Mouse (Mus musculus): ENCODE measurements around the gene Cit. TPM values are rescaled to one million over a fixed set of nuclear protein-coding genes. Genes with fewer than 3 reads are reported as not detected.

Cit gene
- polyA plus RNA-seq, 1 experiment from 2014 or later, result 29.3 TPM

DNA sequence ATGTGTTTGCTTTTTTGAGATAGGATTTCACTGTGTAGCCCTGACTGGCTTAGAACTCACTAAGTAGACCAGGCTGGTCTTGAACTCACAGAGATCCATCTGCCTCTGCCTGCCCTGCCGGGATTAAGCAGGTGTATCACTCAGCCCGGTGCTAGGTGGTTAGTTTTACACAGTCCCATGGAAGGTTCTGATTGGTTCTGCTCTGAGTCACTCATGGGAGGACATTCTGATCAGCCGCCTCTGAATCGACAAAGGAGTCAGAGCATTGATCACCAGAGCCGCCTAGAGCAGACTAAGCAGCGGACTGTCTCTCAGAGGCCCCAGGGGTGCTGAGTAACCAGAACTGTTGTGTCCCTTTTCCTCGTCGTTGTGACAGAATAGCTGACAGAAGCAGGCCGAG is 8.6 kb downstream of the Cit start:
- Histone ChIP-seq H3K4me3 (replicated peaks) (no peak overlapping the region), H3K27ac (no peak overlapping the region), H3K36me3 (peaks cover 7% of the 10 kb centered on the region; the same call in 1 of the 2 replicates), H3K9me3 (no peaks in the 10 kb centered on the region), H3K4me1 (no peaks in the 10 kb centered on the region), H3K27me3 (replicated peaks) (no peaks in the 10 kb centered on the region), H3K9ac (no peak overlapping the region), H3K4me2 (no peak overlapping the region)
- WGBS, result 90% methylated on average over 9 of the region's 9 CpGs
- ATAC-seq (ENCODE audit: insufficient read depth, low FRiP score, low read depth), result no peak

GRCm38 (mm10) chr5:115854370-115854769 is 9.3 kb downstream of the Cit start:
- H3K9me3 ChIP-seq, result no peaks in the 10 kb centered on the region
- H3K27ac ChIP-seq, result no peak overlapping the region
- no peak for ATAC-seq (ENCODE audit: insufficient read depth, low FRiP score, low read depth)
- peaks cover 3% of the 10 kb centered on the region; the same call in 1 of the 2 replicates for H3K36me3 ChIP-seq
- no peak overlapping the region for H3K9ac ChIP-seq
- 79% methylated on average over 12 of the region's 12 CpGs for WGBS
- H3K4me2 ChIP-seq, result no peak overlapping the region
- no peaks in the 10 kb centered on the region for H3K4me1 ChIP-seq
- no peak overlapping the region for H3K4me3 ChIP-seq (replicated peaks)
- H3K27me3 ChIP-seq (replicated peaks), result no peaks in the 10 kb centered on the region

GRCm38 (mm10) chr5:115858652-115859051 is 13.6 kb downstream of the Cit start:
- no peak for ATAC-seq (ENCODE audit: insufficient read depth, low FRiP score, low read depth)
- H3K9me3 ChIP-seq, result no peaks in the 10 kb centered on the region
- no peaks in the 10 kb centered on the region for H3K36me3 ChIP-seq
- no peaks in the 10 kb centered on the region for H3K27me3 ChIP-seq (replicated peaks)
- no peak overlapping the region for H3K27ac ChIP-seq
- no peak overlapping the region for H3K9ac ChIP-seq
- no peaks in the 10 kb centered on the region for H3K4me1 ChIP-seq
- 56% methylated on average over 6 of the region's 6 CpGs for WGBS
- no peak overlapping the region for H3K4me2 ChIP-seq
- H3K4me3 ChIP-seq (replicated peaks), result no peak overlapping the region

DNA sequence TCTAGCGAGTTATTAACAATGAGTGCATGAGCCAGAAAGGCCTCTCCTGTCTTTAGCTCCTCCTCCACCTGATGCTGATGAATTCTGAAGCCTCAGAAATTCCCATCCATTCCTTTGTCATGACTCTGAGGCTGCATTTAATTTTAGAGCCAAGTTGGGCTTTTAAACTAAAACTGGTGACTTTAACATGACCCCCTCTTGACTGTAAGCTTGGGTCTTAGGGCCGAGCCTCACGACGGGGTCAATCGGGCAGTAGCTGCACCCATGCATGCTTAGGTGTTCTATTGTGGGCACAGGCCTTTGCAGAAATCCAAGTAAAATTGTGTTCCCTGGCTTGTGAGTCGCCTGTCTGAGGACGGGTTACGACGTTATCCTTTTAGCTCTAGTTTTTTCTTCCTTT is 14.4 kb downstream of the Cit start:
- no peaks in the 10 kb centered on the region for H3K36me3 ChIP-seq
- 80% methylated on average over 9 of the region's 9 CpGs for whole genome bisulfite sequencing
- H3K27ac ChIP-seq, result no peak overlapping the region
- H3K4me1 ChIP-seq, result no peaks in the 10 kb centered on the region
- H3K9ac ChIP-seq, result no peak overlapping the region
- H3K4me2 ChIP-seq, result no peak overlapping the region
- ATAC-seq (ENCODE audit: insufficient read depth, low FRiP score, low read depth), result no peak
- H3K27me3 ChIP-seq (replicated peaks), result no peaks in the 10 kb centered on the region
- no peak overlapping the region for H3K4me3 ChIP-seq (replicated peaks)
- no peaks in the 10 kb centered on the region for H3K9me3 ChIP-seq

GRCm38 (mm10) chr5:115861991-115862390 is 16.9 kb downstream of the Cit start:
- Histone ChIP-seq H3K27me3 (replicated peaks) (no peaks in the 10 kb centered on the region), H3K27ac (no peak overlapping the region), H3K9ac (no peak overlapping the region), H3K9me3 (no peaks in the 10 kb centered on the region), H3K4me1 (no peaks in the 10 kb centered on the region), H3K4me3 (replicated peaks) (no peak overlapping the region), H3K4me2 (no peak overlapping the region), H3K36me3 (no peaks in the 10 kb centered on the region)
- no peak for ATAC-seq (ENCODE audit: insufficient read depth, low FRiP score, low read depth)
- 79% methylated on average over 10 of the region's 10 CpGs for whole genome bisulfite sequencing

DNA sequence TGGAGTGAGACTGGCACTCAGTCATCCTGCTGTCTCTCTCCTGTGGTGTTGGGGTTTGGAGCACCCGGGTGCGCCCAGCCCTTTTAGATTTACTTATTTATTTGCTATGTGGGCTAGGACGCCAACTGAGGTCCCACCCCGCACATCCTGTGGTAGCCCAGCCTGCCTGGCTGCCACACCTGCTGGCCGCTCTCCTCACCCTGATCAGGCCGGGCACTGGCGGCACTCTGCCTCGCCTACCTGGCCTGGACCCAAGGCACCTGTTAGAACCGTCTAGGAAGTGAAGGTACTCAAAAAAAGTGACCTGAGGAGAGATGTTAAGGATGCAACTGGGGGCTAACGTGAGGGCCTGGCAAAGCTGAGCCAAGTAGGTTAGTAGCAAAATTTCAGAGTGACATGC is 17.4 kb downstream of the Cit start:
- Histone ChIP-seq H3K4me3 (replicated peaks) (no peak overlapping the region), H3K9me3 (no peaks in the 10 kb centered on the region), H3K27ac (no peak overlapping the region), H3K9ac (no peak overlapping the region), H3K4me1 (no peaks in the 10 kb centered on the region), H3K27me3 (replicated peaks) (no peaks in the 10 kb centered on the region), H3K36me3 (no peaks in the 10 kb centered on the region), H3K4me2 (no peak overlapping the region)
- 89% methylated on average over 10 of the region's 10 CpGs for WGBS
- no peak for ATAC-seq (ENCODE audit: insufficient read depth, low FRiP score, low read depth)

DNA sequence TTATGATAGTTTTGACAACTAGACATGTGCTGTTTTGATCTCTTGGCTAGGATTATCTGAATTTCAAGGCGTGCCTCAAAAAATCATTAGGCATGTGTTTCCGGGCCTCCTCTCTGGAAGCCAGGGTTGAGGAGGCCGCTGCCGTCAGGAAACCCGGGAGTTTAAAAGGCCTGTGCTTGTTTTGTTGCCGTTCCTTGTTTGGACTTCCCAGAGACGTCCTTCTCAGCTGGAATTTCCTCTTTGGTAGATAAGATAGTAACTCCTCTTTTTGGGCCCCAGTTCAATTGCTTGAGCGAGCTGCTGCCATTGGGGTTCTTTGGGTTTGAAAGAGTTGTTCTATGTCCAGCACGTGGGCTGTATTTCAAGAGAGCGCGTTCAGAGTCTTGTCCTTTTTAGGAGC is 21.2 kb downstream of the Cit start:
- no peak overlapping the region for H3K4me3 ChIP-seq (replicated peaks)
- no peaks in the 10 kb centered on the region for H3K27me3 ChIP-seq (replicated peaks)
- WGBS, result 66% methylated on average over 11 of the region's 11 CpGs
- H3K36me3 ChIP-seq, result no peaks in the 10 kb centered on the region
- no peaks in the 10 kb centered on the region for H3K9me3 ChIP-seq
- H3K9ac ChIP-seq, result no peak overlapping the region
- ATAC-seq (ENCODE audit: insufficient read depth, low FRiP score, low read depth), result no peak
- no peaks in the 10 kb centered on the region for H3K4me1 ChIP-seq
- H3K27ac ChIP-seq, result no peak overlapping the region
- no peak overlapping the region for H3K4me2 ChIP-seq

- 92% methylated on average over 12 of the region's 12 CpGs for WGBS
- Histone ChIP-seq H3K4me1 (no peaks in the 10 kb centered on the region), H3K27ac (no peak overlapping the region), H3K27me3 (replicated peaks) (no peaks in the 10 kb centered on the region), H3K4me3 (replicated peaks) (no peak overlapping the region), H3K36me3 (no peaks in the 10 kb centered on the region), H3K4me2 (no peak overlapping the region), H3K9ac (no peak overlapping the region), H3K9me3 (no peaks in the 10 kb centered on the region)
- no peak for ATAC-seq (ENCODE audit: insufficient read depth, low FRiP score, low read depth)
These were observed 23.5 kb downstream of the Cit start for GRCm38 (mm10) chr5:115868540-115868939.

DNA sequence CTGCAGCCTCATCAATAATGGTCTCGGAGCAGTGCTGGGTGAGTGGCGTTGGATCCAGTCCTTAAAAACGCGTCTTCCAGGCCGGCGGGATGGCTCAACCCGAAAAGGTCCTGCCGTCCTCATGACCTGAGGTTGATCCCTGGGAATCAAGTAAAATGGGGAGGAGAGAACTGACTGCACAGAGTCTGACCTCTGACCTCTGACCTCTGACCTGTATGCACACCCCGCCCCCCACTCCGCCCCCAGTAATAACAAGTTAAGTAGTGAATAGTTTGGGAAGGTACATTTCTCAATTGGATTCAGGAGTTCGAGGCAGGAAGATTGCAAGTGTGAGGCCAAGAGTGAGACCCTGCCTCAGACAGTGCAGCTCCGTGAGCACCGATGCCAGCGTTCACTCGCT is 24.1 kb downstream of the Cit start:
- no peaks in the 10 kb centered on the region for H3K27me3 ChIP-seq (replicated peaks)
- WGBS, result 92% methylated on average over 15 of the region's 15 CpGs
- no peak overlapping the region for H3K9ac ChIP-seq
- no peaks in the 10 kb centered on the region for H3K4me1 ChIP-seq
- no peaks in the 10 kb centered on the region for H3K9me3 ChIP-seq
- no peak for ATAC-seq (ENCODE audit: insufficient read depth, low FRiP score, low read depth)
- H3K4me2 ChIP-seq, result no peak overlapping the region
- H3K4me3 ChIP-seq (replicated peaks), result no peak overlapping the region
- H3K27ac ChIP-seq, result no peak overlapping the region
- H3K36me3 ChIP-seq, result 0 out of 2 replicates have a peak, but pooled peaks cover 4% of the 10 kb centered on the region

DNA sequence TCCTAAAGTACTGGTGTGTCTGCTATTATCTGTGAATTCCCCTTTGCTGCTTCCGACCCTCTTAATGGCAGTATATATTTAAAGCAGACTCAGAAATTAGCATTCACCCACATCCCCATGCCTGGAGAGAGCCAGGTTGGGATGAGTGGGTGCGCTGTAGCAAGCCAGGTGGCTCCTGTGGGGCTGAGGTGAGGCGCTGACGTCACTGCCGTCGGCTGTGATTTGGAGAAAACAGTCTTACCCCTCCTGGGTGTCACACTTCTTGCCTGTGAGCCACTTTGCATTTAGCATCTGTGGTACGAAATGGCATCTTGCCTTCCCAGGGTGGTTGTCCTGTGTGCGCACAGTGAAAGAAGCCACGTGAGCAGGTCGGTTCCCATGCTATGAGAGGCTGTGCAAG is 26.1 kb downstream of the Cit start:
- 95% methylated on average over 10 of the region's 10 CpGs for WGBS
- ATAC-seq (ENCODE audit: insufficient read depth, low FRiP score, low read depth), result no peak
- Histone ChIP-seq H3K36me3 (peaks cover 9% of the 10 kb centered on the region), H3K9ac (no peak overlapping the region), H3K4me2 (no peak overlapping the region), H3K4me1 (no peaks in the 10 kb centered on the region), H3K27me3 (replicated peaks) (no peaks in the 10 kb centered on the region), H3K4me3 (replicated peaks) (no peak overlapping the region), H3K27ac (no peak overlapping the region), H3K9me3 (no peaks in the 10 kb centered on the region)

GRCm38 (mm10) chr5:115872106-115872505 is 27.0 kb downstream of the Cit start:
- Histone ChIP-seq H3K9me3 (no peaks in the 10 kb centered on the region), H3K4me2 (no peak overlapping the region)
- ATAC-seq (ENCODE audit: insufficient read depth, low FRiP score, low read depth), result no peak

DNA sequence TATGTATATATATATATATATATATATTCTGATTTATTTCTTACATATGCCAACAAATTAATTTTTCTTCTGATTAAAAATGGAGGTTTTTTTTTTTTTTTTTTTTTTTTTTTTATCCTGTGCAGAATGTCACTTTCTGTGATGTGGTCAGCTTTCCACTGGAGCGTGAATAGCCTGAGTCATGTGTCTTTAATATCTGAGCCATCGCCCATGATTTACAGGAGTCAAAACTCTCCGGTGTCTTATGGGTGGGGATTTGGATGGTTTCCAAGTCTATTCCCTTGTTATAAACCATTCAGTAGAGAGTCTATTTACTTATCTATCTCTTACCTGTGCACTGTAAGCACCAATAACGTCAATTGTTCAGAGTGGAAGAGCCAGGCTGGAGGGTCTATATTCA is 27.9 kb downstream of the Cit start:
- no peak for ATAC-seq (ENCODE audit: insufficient read depth, low FRiP score, low read depth)
- Histone ChIP-seq H3K9me3 (no peaks in the 10 kb centered on the region), H3K4me1 (no peaks in the 10 kb centered on the region), H3K4me2 (no peak overlapping the region), H3K9ac (no peak overlapping the region), H3K4me3 (replicated peaks) (no peak overlapping the region), H3K27ac (no peak overlapping the region), H3K36me3 (peaks cover 9% of the 10 kb centered on the region), H3K27me3 (replicated peaks) (no peaks in the 10 kb centered on the region)
- WGBS, result 46% methylated on average over 4 of the region's 4 CpGs

More at GRCm38 (mm10) chr5:115872106-115872505, 27.0 kb downstream of the Cit start:
- Histone ChIP-seq H3K27ac (no peak overlapping the region), H3K4me1 (no peaks in the 10 kb centered on the region), H3K27me3 (replicated peaks) (no peaks in the 10 kb centered on the region), H3K36me3 (peaks cover 9% of the 10 kb centered on the region), H3K9ac (no peak overlapping the region), H3K4me3 (replicated peaks) (no peak overlapping the region)
- 82% methylated on average over 11 of the region's 11 CpGs for WGBS

DNA sequence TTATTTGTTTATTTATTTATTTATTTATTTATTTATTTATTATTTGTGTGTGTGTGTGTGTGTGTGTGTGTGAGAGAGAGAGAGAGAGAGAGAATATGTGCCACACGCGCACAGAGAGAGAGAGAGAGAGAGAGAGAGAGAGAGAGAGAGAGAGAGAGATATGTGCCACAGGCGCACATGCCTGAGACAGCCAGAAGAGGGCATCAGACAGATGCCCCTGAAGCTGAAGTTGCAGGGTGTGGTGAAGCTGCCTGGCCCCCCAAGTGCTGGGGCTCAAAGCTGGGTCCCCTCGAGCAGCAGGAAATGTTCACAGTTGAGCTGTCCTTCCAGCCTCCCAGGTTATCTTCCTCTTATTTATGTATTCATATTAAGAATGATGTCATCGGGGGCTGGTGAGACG is 32.3 kb downstream of the Cit start:
- Histone ChIP-seq H3K27me3 (replicated peaks) (no peaks in the 10 kb centered on the region), H3K9ac (no peak overlapping the region), H3K9me3 (no peaks in the 10 kb centered on the region), H3K4me2 (no peak overlapping the region), H3K4me1 (no peaks in the 10 kb centered on the region), H3K4me3 (replicated peaks) (no peak overlapping the region), H3K36me3 (peaks cover 12% of the 10 kb centered on the region), H3K27ac (no peak overlapping the region)
- 88% methylated on average over 6 of the region's 6 CpGs for WGBS
- no peak for ATAC-seq (ENCODE audit: insufficient read depth, low FRiP score, low read depth)

Data from stomach, embryonic 15.5 days (tissue).